Mouse (Mus musculus) lung, postnatal 25 days (tissue): ENCODE measurements around the gene Zfp949.

ENCODE experiments used
- DNase-seq: peaks from one replicate; pipeline ENCODE4 v3.0.0; 2022; ENCODE audit warnings: low spot score

Zfp949 gene

GRCm38 (mm10) chr9:88547851-88548613 lies at the start of gene Zfp949:
Zfp949 (plus strand) TSS chr9:88548020.
- DNase-seq = peak; percentile 90

DNA sequence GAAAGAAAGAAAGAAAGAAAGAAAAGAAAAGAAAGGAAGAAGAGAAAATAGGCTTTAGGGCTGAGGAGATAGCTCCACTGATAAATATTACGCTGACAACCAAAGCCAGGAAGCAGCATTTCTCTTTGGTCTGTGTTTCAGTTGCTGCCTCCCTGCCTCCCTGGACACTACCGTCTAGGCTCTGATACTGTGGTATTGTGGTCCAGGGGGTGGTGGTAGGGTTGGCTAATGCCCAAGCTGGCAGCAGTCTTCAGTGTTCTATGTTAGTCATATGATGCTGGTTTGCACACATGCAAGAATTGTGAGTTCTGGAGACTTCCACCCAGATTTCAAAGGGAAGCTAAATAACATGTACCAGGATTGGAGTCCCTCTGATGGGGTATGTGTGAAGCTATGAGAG lies 47.7 kb upstream of the Zfp949 start:
- no peak for DNase-seq

DNA sequence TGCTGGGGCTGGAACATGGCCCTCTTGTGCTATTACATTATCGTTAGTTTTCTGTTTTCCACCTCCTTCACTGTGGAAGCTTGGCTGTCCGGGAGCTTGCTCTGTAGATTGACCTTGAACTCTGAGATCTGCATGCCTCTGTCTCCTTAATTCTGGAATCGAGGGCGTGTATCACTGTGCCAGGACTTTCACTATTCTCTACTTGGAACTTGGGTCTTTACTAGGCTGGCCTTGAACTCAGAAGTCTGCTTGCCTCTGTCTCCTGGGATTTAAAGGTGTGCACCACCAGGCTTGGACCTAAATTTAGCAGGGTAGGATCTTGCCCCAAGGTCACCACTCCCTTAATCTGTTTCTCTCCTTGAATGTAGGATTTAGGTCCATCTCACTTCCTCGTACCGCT lies 46.0 kb upstream of the Zfp949 start:
- DNase-seq = no peak

DNA sequence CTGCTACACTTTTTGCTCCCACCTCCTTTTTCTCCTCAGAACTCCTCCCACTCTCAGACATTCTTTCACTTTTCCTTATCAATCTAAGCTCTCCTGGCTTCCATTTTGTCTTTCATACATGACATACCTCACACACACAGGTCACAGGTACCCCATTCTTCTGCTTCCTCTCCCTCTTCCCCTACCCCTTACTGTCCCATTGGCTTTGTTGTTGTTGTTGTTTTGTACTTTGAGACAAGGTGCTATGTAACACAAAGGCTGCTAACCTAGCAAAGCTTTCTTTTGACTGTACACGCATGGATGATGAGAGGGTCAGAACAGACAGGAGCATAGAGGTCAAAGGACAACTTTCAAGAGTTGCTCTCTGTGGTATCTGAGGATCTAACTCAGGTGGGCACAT lies 32.3 kb upstream of the Zfp949 start:
- no peak for DNase-seq

DNA sequence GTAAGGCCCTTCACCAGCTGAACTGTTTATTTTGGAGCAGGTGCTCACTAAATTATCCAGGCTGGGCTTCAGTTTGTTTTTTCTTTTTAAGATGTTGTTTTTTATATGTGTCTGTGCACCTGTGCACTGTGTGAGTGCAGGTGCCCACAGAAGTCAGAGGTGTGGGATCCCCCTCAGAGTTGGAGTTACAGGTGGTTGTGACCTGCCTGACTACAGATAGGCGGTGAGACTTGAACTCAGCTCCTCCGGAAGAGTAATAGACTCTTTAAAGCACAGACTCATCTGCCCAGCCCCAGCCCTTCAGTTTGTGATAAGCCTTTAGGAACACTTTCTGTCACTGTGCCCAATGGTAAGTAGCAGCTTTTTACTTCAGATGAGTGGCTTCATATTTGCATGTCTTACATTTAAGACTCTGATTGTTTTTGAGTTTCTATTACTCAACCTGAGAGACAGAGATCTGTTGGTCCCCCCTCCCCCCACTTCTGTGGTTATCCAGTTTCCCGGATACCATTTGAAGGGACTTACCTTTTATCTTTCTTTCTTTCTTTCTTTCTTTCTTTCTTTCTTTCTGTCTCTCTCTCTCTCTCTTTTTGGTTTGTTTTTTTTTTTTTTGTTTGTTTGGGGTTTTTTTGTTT lies 31.3 kb upstream of the Zfp949 start:
- no peak for DNase-seq

GRCm38 (mm10) chr9:88519390-88520121 lies 28.3 kb upstream of the Zfp949 start:
- no peak for DNase-seq

- DNase-seq = no peak
Measured at GRCm38 (mm10) chr9:88520122-88520848, 27.5 kb upstream of the Zfp949 start.

GRCm38 (mm10) chr9:88520849-88521483 lies 26.9 kb upstream of the Zfp949 start:
- no peak for DNase-seq

DNA sequence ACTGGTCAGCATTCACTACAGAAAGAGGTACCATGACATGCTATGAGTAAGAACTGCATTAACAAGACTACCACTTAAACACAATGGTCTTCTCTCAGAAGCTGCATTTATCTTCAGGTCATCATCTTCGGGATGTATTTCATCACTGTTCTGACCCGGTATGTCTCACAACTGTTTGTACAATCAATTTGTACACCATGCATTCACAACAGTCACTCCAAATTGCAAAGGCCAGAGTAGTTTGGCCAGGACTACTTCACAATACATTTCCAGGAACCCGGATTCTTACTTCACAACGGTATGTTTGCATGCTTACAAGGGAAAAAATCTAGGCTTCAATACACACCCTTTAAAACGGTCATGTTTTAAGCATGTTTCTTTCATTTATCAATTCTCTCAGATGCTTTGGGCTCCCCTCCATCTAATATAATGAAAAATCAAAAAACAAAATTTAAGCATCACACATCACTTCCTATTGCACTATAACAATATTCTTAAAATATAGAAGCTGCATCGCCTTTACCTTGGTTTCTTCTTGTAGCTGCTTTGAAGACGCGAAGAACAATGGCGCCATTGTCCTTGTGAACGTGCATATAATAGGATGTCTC lies 25.8 kb upstream of the Zfp949 start:
- DNase-seq = no peak

DNA sequence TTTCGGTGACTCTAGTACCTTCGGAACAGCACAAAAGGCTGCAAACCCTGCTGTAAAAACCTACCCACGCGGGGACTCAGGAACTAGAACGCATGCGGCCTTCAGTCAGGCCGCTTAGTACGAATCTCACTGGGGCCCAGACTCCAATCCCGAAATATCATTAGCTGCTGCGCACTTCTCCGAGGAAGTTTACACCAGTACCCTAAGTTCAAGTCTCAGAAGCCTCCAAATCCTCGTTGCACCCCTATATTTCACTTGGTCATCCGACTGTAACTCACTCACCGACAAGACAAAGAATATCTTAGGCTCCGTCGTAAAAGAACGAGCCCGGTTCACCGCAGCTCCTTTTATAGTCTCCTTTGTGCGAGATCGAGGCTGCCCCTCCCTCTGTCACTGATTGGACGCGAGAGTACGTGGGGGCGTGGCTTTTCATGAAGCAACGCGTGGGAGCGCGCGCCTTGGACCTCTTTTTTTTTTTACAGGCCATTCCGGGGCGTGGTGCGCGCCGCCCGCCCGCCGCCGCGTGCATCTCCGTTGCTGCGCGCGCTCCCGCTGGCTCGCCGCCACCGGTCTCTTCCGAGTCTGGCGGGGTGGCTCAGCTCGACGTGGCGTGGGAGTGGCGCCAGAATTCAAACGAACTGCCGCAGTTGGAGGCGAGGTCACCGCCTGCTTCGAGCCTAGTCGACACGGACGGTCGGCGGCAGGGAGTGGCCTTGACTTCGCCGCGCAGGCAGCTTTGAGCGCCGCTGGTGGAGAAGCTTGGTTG lies 25.1 kb upstream of the Zfp949 start:
- peak; percentile 97 for DNase-seq

- no peak for DNase-seq
Measured at GRCm38 (mm10) chr9:88523335-88523668, 24.5 kb upstream of the Zfp949 start.

DNA sequence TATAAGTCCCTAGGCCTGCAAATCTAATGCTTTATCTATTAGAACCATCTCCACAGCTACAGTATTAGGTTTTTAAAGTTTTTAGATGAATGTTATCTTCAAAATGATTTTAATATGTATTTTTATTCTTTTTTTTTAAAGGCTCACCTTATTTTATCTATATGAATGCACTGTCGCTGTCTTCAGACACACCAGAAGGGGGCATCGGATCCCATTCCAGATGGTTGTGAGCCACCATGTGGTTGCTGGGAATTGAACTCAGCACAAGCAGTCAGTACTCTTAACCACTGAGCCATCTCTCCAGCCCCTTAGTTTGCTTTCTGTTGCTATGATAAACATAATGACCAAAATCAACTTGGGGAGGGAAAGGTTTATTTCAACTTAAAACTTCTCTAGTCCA lies 23.5 kb upstream of the Zfp949 start:
- DNase-seq = no peak

- DNase-seq = no peak
Measured at GRCm38 (mm10) chr9:88524796-88525195, 23.0 kb upstream of the Zfp949 start.

DNA sequence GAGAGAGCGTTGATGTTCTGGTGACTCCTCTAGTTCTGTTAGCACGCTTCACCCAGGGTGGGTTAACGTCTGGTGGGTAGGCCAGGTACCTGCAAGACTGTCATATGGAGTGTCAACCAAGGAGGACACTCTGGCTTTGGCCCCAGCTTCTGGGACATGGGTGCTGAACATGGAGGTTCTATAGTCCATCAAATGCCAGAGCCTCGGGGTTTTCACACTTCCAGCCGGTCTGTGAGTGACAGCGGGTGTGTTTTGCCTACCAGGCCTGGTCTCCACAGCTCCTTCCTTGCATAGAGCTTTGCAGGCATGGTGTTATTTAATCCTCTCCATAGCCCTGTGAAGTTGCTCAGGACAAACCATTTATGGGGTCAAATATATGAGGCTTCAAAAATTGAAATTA lies 22.5 kb upstream of the Zfp949 start:
- no peak for DNase-seq

DNA sequence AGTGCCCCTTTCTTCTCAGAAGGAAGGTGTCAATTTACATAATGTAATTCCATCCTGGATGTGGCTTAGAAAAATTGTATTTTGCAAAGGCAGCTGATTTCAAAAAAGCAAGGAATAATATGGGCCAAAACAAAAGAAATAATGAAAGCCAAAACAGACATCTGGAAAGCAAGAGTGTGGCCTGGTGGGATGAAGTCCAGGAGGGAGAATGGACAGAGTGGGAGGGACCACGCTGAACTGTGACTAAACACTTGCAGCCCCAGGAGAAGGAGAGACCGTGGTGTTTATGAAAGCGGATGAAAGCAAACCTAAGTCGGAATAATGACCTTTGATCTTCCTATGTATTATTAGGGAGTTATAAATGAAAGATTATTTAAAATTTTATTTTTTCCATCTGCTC lies 19.9 kb upstream of the Zfp949 start:
- no peak for DNase-seq

DNA sequence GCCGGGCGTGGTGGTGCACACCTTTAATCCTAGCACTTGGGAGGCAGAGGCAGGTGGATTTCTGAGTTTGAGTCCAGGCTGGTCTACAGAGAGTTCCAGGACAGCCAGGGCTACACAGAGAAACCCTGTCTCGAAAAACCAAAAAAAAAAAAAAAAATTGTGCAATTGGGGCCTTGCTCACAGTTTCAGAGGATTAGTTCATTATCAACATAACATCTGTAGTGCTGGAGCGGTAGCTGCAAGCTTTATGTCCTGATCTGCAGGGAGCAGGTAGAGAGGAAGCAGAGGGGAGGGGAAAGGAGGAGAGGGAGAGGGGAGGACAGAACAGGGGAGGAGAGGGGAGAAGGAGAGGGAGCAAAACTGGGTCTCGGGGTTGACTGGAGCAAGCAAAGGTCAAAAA lies 19.1 kb upstream of the Zfp949 start:
- DNase-seq = no peak

- DNase-seq = no peak
Measured at GRCm38 (mm10) chr9:88529571-88529970, 18.2 kb upstream of the Zfp949 start.

- DNase-seq = no peak
Measured at GRCm38 (mm10) chr9:88529979-88530580, 17.7 kb upstream of the Zfp949 start.

GRCm38 (mm10) chr9:88534093-88534492 lies 13.7 kb upstream of the Zfp949 start:
- no peak for DNase-seq

GRCm38 (mm10) chr9:88539546-88540224 lies 8.1 kb upstream of the Zfp949 start:
- DNase-seq = no peak
